Mouse (Mus musculus) small intestine, adult 2 months (tissue): Measurements from ENCODE around the gene Hdac9. TPM values are rescaled to one million over a fixed set of nuclear protein-coding genes. Genes with fewer than 3 reads are reported as not detected.

Experiments
- H3K27ac ChIP-seq: fragments of 200-500 bp; 2 replicates; pipeline ENCODE4 v1.5.1; 2012; ENCODE audit warnings: low read depth, low read length, control low read depth, inconsistent platforms; ENCODE audit not compliant: insufficient read depth
- H3K27me3 ChIP-seq: fragments of 200-500 bp; 2 replicates; pipeline ENCODE4 v1.6.1; 2012; ENCODE audit warnings: mild to moderate bottlenecking, moderate library complexity, low read length, inconsistent platforms; ENCODE audit not compliant: control insufficient read depth, insufficient read depth
- H3K36me3 ChIP-seq: fragments of 200-500 bp; 2 replicates; pipeline ENCODE4 v1.6.1; 2012; ENCODE audit warnings: mild to moderate bottlenecking, low read length, control low read depth, inconsistent platforms; ENCODE audit not compliant: control insufficient read depth, insufficient read depth
- H3K4me1 ChIP-seq: fragments of 200-500 bp; 2 replicates; pipeline ENCODE4 v1.6.1; 2012; ENCODE audit warnings: low read length, inconsistent platforms, mixed read lengths; ENCODE audit not compliant: control insufficient read depth, insufficient read depth, insufficient read length
- H3K4me3 ChIP-seq: fragments of 200-500 bp; 2 replicates; pipeline ENCODE4 v1.5.1; 2012; ENCODE audit warnings: low read depth, mild to moderate bottlenecking, control low read depth, inconsistent platforms, low read length, moderate library complexity
- CTCF ChIP-seq: fragments of 200-500 bp; IDR thresholded peaks from 2 replicates; pipeline ENCODE4 v1.5.1; 2012; ENCODE audit warnings: low read depth, mild to moderate bottlenecking, control low read depth, inconsistent platforms, low read length, moderate library complexity, mixed read lengths; ENCODE audit not compliant: insufficient replicate concordance, insufficient read length; ENCODE audit errors: extremely low read depth
- POLR2A ChIP-seq: fragments of 200-500 bp; IDR thresholded peaks from 2 replicates; pipeline ENCODE4 v1.6.1; 2012; ENCODE audit warnings: low read depth, mild to moderate bottlenecking, control low read depth, inconsistent platforms, low read length, moderate library complexity
- WGBS: fragments of 180-500 bp; shearing (Covaris S2); methylation state at CpG from one replicate; pipeline ENCODE4 v1.1.7; 2018; 5-methylcytosine and 5-hydroxymethylcytosine counted together
- polyA plus RNA-seq: library from polyadenylated mRNA; depleted of rRNA; stranded (reverse); fragments of >200 nt; gene quantifications from 2 replicates; pipeline ENCODE4 v1.2.3, GENCODE M21; 2012

Gene Hdac9
- polyA plus RNA-seq, 1 experiment = 0.84 TPM

GRCm38 (mm10) chr12:34604521-34604920, 312.4 kb downstream of the Hdac9 start:
- WGBS = 71% methylated on average over 4 of the region's 4 CpGs
- no peaks in the 10 kb centered on the region for H3K4me1 ChIP-seq

GRCm38 (mm10) chr12:34594167-34594793, 322.6 kb downstream of the Hdac9 start:
- Histone ChIP-seq H3K27ac (no peak overlapping the region), H3K4me3 (no peak overlapping the region), H3K36me3 (no peaks in the 10 kb centered on the region), H3K27me3 (no peaks in the 10 kb centered on the region), H3K4me1 (no peaks in the 10 kb centered on the region)
- TF ChIP-seq CTCF = no peak
- no peak for TF ChIP-seq POLR2A
- WGBS = 73% methylated on average over 10 of the region's 10 CpGs

More at GRCm38 (mm10) chr12:34604521-34604920, 312.4 kb downstream of the Hdac9 start:
- no peak overlapping the region for H3K27ac ChIP-seq
- H3K36me3 ChIP-seq = no peaks in the 10 kb centered on the region
- TF ChIP-seq CTCF = no peak
- TF ChIP-seq POLR2A = no peak
- H3K4me3 ChIP-seq = no peak overlapping the region
- no peaks in the 10 kb centered on the region for H3K27me3 ChIP-seq

GRCm38 (mm10) chr12:34587171-34587570, 329.7 kb downstream of the Hdac9 start:
- Histone ChIP-seq H3K4me3 (no peak overlapping the region), H3K27me3 (no peaks in the 10 kb centered on the region), H3K4me1 (no peaks in the 10 kb centered on the region), H3K36me3 (no peaks in the 10 kb centered on the region), H3K27ac (no peak overlapping the region)
- TF ChIP-seq CTCF (no peak), POLR2A (no peak)
- WGBS = 52% methylated on average over 4 of the region's 4 CpGs

GRCm38 (mm10) chr12:34582522-34582921, 334.4 kb downstream of the Hdac9 start:
- TF ChIP-seq CTCF = no peak
- TF ChIP-seq POLR2A = no peak
- no peak overlapping the region for H3K4me3 ChIP-seq
- no peaks in the 10 kb centered on the region for H3K36me3 ChIP-seq
- H3K4me1 ChIP-seq = no peaks in the 10 kb centered on the region
- H3K27me3 ChIP-seq = no peaks in the 10 kb centered on the region
- WGBS = 83% methylated on average over 4 of the region's 4 CpGs
- H3K27ac ChIP-seq = no peak overlapping the region

- Histone ChIP-seq H3K4me1 (no peaks in the 10 kb centered on the region), H3K27ac (no peak overlapping the region), H3K36me3 (no peaks in the 10 kb centered on the region), H3K27me3 (no peaks in the 10 kb centered on the region), H3K4me3 (no peak overlapping the region)
- TF ChIP-seq CTCF = no peak
- TF ChIP-seq POLR2A = no peak
- WGBS = 73% methylated on average over 1 of the region's 1 CpGs
Observed at GRCm38 (mm10) chr12:34579220-34579619, 337.7 kb downstream of the Hdac9 start.

- 94% methylated on average over 1 of the region's 1 CpGs for WGBS
- Histone ChIP-seq H3K4me1 (no peaks in the 10 kb centered on the region), H3K4me3 (no peak overlapping the region), H3K27me3 (no peaks in the 10 kb centered on the region), H3K27ac (no peak overlapping the region), H3K36me3 (no peaks in the 10 kb centered on the region)
- TF ChIP-seq POLR2A (no peak), CTCF (no peak)
Observed at GRCm38 (mm10) chr12:34571069-34571468, 345.8 kb downstream of the Hdac9 start.

- 94% methylated on average over 3 of the region's 3 CpGs for WGBS
- Histone ChIP-seq H3K4me3 (no peak overlapping the region), H3K27me3 (no peaks in the 10 kb centered on the region), H3K27ac (no peak overlapping the region), H3K36me3 (no peaks in the 10 kb centered on the region), H3K4me1 (no peaks in the 10 kb centered on the region)
- TF ChIP-seq CTCF (no peak), POLR2A (no peak)
Observed at GRCm38 (mm10) chr12:34569472-34569871, 347.4 kb downstream of the Hdac9 start.

GRCm38 (mm10) chr12:34569052-34569451, 347.8 kb downstream of the Hdac9 start:
- 64% methylated on average over 3 of the region's 3 CpGs for WGBS
- Histone ChIP-seq H3K4me3 (no peak overlapping the region), H3K27ac (no peak overlapping the region), H3K27me3 (no peaks in the 10 kb centered on the region), H3K4me1 (no peaks in the 10 kb centered on the region), H3K36me3 (no peaks in the 10 kb centered on the region)
- TF ChIP-seq CTCF (no peak), POLR2A (no peak)
